Mouse (Mus musculus) R1 (cell line): ENCODE results near the gene Elane.

Source experiments
- DNase-seq: peaks from one replicate; pipeline ENCODE4 v3.0.0-alpha.2; 2018; ENCODE audit warnings: low read depth, low spot score

Gene Elane

GRCm38 (mm10) chr10:79857894-79858293 lies 28.2 kb upstream of the Elane start:
- DNase-seq: no peak

GRCm38 (mm10) chr10:79858416-79859074 lies 27.5 kb upstream of the Elane start:
- no peak for DNase-seq

- no peak for DNase-seq
Observed at GRCm38 (mm10) chr10:79859116-79859515, 26.9 kb upstream of the Elane start.

DNA sequence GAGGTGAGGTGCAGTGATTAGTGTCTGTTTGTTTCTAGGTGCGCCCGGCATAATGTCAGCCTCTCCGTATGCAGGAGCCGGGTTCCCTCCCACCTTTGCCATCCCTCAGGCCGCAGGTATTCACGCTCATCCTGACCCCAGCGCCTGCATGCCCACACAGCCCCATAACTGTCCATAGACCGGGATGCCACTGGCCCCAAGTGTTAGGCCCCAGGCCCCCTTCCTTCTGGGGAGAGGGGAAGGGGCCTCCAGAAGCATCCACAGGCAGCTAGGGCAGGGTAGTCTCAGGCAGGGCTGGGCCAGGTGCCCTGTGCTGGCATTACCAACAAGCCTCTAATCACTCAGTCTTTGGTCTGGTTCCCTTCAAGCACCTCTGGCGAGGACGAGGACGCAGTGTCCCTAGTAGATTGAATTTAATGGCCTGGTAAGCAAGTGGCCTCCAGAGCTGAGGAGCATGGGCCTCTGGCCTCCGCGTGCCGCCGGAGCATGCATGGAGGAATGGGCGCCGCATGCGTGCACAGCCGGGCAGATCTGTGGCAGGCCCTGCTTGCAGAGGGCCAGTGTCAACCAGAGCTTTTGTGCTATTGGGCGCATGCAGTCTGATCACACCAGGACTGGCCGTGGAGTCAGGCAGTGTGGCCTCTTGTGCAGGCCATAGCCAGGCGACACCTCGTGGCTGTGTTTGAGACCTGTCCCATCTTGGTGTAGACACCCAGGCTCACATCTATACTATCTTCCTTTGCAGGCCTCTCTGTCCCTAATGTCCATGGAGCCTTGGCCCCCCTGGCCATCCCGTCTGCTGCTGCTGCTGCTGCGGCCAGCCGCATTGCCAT lies 25.8 kb upstream of the Elane start:
- DNase-seq: no peak

- DNase-seq: peak; percentile 49
Observed at GRCm38 (mm10) chr10:79861230-79862048, 24.6 kb upstream of the Elane start.

- DNase-seq: no peak
Observed at GRCm38 (mm10) chr10:79862049-79862788, 23.8 kb upstream of the Elane start.

- no peak for DNase-seq
Observed at GRCm38 (mm10) chr10:79862925-79863324, 23.1 kb upstream of the Elane start.

DNA sequence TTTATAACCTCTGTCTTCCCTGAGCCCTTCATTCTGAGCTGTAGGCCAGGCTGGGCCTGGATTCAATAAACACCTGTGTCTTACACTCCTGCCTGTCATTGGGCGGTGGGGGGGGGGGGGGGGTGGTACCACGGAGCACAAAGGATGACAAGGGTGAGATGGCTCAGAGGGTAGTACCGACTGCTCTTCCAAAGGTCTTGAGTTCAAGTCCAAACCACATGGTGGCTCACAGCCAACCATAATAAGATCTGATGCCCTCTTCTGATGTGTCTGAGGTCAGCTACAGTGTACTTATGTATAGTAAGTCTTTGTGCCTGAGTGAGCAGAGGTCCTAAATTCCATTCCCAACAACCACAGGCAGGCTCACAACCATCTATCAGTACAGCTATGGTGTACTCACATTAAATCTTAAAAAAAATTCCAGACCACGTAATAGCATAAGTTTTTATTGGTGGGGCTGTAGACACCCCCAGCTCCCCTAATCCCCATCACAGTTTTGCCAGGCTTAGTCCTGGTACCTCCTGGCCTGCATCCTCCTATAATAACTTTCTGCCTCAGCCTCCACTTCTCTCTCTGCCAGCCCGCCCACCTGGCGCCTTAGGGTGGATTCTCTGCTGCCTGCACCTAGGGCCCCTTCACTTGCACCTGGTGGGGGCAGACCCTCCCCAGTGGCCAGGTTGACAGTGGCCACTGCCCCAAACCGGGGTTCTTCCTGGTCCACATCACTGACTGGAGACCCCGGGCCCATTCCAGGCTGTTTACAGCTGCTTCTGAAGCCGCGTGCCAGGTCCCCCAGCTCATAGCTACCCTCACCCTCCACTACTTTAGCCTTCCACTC lies 21.5 kb upstream of the Elane start:
- peak; percentile 53 for DNase-seq

DNA sequence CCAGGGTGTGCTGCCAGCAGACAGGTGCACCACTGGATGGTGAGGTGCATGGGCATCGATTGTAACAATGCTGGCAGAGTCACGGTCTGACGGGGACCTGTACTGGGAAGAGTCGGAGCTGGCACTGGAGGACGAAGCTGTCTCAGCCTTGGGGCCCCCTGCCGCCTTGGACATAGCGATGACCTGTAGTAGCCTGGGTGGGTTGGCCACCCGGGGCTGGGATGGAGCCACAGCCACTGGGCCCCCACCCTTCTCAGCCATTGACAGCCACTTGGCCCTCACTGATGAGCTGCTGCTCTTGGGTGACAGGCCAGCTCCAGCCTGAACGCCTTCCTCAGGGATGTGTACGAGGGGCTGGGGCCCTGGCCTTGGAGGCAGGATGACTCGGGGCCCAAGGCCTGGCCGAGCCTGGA lies 20.9 kb upstream of the Elane start:
- no peak for DNase-seq

GRCm38 (mm10) chr10:79865801-79866295 lies 20.2 kb upstream of the Elane start:
- no peak for DNase-seq

DNA sequence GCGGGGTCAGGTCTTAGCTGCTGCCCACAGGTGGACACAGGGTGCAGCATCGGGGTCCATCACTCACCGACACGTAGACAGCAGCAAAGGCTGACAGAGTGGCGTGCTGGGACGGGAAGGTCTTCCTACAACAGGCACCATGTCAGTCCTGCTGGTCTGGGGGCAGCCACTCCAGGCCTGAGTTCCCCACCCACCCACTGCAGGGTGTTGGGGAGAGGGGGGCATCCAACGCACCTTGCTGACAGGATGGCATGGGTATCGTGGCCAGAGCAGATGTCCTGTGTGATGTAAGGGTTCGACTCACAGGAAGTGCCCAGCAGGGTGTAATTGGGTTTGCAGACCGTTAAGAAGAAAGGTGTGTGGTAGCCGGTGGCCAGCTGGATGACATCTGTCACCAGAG lies 19.4 kb upstream of the Elane start:
- DNase-seq: no peak

DNA sequence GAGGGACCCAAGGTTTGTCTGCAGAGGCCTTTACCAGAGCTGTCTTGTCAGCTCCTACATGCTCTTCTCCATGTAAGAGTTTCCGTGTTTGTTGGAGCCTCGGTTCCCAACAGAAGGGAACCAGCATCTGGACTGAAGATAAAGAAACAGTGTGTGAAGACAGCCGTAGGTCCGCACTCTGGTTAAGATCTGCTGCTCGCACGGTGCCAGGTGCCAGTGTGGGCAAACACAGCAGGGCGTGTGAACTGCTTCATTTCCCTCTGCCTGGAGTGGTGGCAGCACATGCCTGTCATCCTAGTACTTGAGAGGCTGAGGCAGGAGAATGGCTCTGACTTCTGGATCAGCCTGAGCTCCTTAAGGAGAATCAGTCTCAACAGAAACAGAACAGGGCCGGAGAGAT lies 14.2 kb upstream of the Elane start:
- no peak for DNase-seq

DNA sequence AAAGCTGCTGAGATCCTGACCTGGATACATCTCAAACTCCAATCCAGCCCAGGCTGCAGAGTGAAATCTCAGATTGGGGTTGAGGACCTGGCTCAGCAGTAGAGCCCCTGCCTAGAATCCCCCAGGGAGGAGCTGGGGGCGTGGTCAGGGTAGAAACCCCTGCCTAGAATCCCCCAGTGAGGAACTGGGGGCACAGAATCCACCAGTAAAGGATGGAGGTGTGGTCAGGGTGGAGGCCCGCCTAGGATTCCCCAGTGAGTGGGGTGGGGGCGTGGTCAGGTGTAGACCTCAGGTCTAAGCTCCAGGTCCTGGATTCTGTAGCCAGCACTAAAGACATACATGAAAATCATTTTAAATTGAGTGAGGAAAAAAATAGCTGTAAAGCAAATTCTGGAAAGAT lies 13.2 kb upstream of the Elane start:
- DNase-seq: peak; percentile 63

GRCm38 (mm10) chr10:79873313-79873712 lies 12.7 kb upstream of the Elane start:
- no peak for DNase-seq

- DNase-seq: no peak
Observed at GRCm38 (mm10) chr10:79873715-79874289, 12.2 kb upstream of the Elane start.

DNA sequence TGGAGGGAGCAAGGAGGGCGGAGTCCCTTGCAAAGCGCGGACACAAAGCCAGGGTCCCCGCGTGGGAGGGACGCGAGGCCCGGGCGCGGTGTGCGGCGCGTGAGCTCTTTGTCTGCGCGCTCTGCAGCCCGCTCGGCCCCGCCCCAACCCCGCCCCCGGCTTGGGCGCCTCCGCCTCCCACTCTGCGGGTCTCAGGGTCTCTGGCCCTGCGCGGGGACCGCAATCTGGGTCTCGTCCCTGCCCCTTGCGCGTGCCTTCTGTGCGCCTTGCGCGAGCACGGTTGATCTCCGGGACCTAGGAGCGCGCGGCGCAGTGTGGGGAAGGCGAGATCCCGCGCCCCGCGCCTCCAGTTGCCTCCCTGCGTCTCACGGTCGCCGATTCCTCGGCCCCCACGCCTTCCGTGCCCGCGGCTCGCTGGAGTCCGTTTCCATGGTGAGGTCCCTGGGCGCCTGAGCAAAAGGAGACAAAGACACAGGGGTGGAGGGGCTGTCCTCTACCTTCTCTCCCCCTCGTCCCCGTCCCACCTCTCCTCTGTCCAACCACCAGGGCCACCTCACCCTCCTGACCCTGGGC lies 11.7 kb upstream of the Elane start, which contains the start of the genes Prtn3 and Plppr3:
Gene Prtn3 (plus strand): TSS at position 187 of the 573 bp plus-strand sequence.
Gene Plppr3 (minus strand): TSS at position 345 of the 573 bp plus-strand sequence.
- DNase-seq: peak; percentile 67

GRCm38 (mm10) chr10:79877174-79877573 lies 8.9 kb upstream of the Elane start:
- DNase-seq: no peak

DNA sequence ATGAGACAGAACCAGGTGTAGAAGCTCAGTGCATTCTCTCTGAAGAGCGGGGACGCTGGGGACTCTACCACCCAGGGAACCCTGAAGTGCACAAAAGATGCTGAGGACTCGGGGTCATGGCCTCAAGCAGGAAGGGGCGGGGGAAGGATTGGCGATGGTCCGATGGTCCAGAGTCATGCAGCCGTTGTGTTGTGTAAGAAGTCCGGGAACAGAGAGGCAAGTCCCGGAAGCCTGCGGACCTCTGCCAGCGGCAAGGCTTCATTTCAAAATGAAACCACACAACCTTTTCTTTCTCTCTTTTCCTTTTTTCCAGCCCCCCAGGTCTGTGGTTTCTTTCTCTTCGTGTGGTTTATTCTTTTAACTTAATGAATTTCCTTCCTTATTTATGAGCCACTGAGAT lies 8.3 kb upstream of the Elane start:
- no peak for DNase-seq

- DNase-seq: no peak
Observed at GRCm38 (mm10) chr10:79879527-79879926, 6.5 kb upstream of the Elane start.

DNA sequence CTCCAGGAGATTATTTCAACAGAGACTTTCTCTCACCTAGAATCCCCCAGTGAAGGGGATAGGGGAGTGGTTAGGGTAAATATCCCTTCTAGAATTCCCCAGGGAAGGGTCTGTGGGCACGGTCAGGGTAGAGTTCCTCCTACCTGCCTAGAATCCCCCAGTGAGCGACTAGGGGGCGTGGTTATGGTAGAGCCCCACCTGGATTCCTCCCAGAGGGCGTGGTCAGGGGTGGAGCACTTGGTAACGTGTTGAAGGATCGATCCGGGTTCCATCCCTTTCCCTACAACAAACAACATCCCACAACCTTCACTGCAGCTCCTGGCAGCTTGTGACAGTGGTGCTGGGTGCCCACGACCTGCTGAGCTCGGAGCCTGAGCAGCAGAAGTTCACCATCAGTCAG lies 5.3 kb upstream of the Elane start:
- DNase-seq: peak; percentile 46
